Mouse (Mus musculus) retina, postnatal 7 days (tissue): ENCODE measurements at regions not wholly inside any gene's neighbourhood (a gene's known extent, or its start where the extent isn't known, plus 50 kb on each side); places are given as distances from the start of the nearest gene placed in this dataset.

Experiments
- DNase-seq: peaks from one replicate; pipeline ENCODE4 v3.0.0-alpha.2; 2012; ENCODE audit warnings: low read depth, low spot score

GRCm38 (mm10) chr9:73319704-73320307, 206.6 kb downstream of the Rsl24d1 start:
- DNase-seq, result no peak

GRCm38 (mm10) chr9:73331066-73331465, 217.8 kb downstream of the Rsl24d1 start:
- DNase-seq, result no peak

- no peak for DNase-seq
These were observed 222.8 kb downstream of the Rsl24d1 start for GRCm38 (mm10) chr9:73336039-73336438.

GRCm38 (mm10) chr9:73337045-73337740, 224.0 kb downstream of the Rsl24d1 start:
- DNase-seq, result no peak

GRCm38 (mm10) chr9:73355876-73356275, 242.7 kb downstream of the Rsl24d1 start:
- no peak for DNase-seq

GRCm38 (mm10) chr9:73358968-73359367, 245.7 kb downstream of the Rsl24d1 start:
- no peak for DNase-seq

- DNase-seq, result no peak
These were observed 267.5 kb downstream of the Rsl24d1 start for GRCm38 (mm10) chr9:73380768-73381167.

GRCm38 (mm10) chr9:73392036-73392435, 278.8 kb downstream of the Rsl24d1 start:
- DNase-seq, result no peak

- DNase-seq, result no peak
These were observed 300.2 kb downstream of the Rsl24d1 start for GRCm38 (mm10) chr9:73413367-73413930.

GRCm38 (mm10) chr9:73416084-73416777, 303.0 kb downstream of the Rsl24d1 start:
- DNase-seq, result no peak
